Mouse (Mus musculus) liver, postnatal 0 days (tissue): ENCODE results near the gene Sav1. TPM values are rescaled to one million over a fixed set of nuclear protein-coding genes. Genes with fewer than 3 reads are reported as not detected.
A peak's percentile ranks its signal among the peaks of the same experiment; 100 is the strongest.

Source experiments
- ATAC-seq: fragments of 200-750 bp; cut with Nextera tagmentation; 2 replicates; pipeline ENCODE4 v1.8.0; 2017; ENCODE audit warnings: mild to moderate bottlenecking, moderate library complexity
- DNase-seq: peaks from one replicate; pipeline ENCODE4 v3.0.0-alpha.2; 2016
- H3K27ac ChIP-seq: fragments of 300-500 bp; sonication (generic); 2 replicates; pipeline ENCODE4 v1.5.1; 2014; ENCODE audit warnings: antibody characterized with exemption, moderate library complexity, mild to moderate bottlenecking, low read depth
- H3K27me3 ChIP-seq: fragments of 300-500 bp; sonication (generic); 2 replicates; pipeline ENCODE4 v1.6.1; 2014; ENCODE audit warnings: low read length, control low read depth, mixed read lengths; ENCODE audit not compliant: insufficient read depth
- H3K36me3 ChIP-seq: fragments of 300-500 bp; sonication (generic); replicated peaks from 2 replicates; pipeline ENCODE4 v1.6.1; 2014; ENCODE audit warnings: mild to moderate bottlenecking, control low read depth, low read length, moderate library complexity, mixed read lengths; ENCODE audit not compliant: insufficient read depth
- H3K4me1 ChIP-seq: fragments of 300-500 bp; sonication (generic); 2 replicates; pipeline ENCODE4 v1.6.1; 2014; ENCODE audit warnings: antibody characterized with exemption, mild to moderate bottlenecking, control low read depth; ENCODE audit not compliant: insufficient read depth
- H3K4me2 ChIP-seq: fragments of 300-500 bp; sonication (generic); 2 replicates; pipeline ENCODE4 v1.6.1; 2014; ENCODE audit warnings: low read depth, mild to moderate bottlenecking, low read length, moderate library complexity, mixed read lengths
- H3K4me3 ChIP-seq: fragments of 300-500 bp; sonication (generic); 2 replicates; pipeline ENCODE4 v1.5.1; 2014; ENCODE audit warnings: low read depth, low read length
- H3K9ac ChIP-seq: fragments of 300-500 bp; sonication (generic); replicated peaks from 2 replicates; pipeline ENCODE4 v1.6.1; 2014; ENCODE audit warnings: mild to moderate bottlenecking, moderate library complexity
- H3K9me3 ChIP-seq: fragments of 300-500 bp; sonication (generic); 2 replicates; pipeline ENCODE4 v1.6.1; 2016; ENCODE audit warnings: mild to moderate bottlenecking, control low read depth, low read length, mixed read lengths
- CTCF ChIP-seq: sonication (generic); IDR thresholded peaks from 2 replicates; pipeline ENCODE4 v1.5.1; 2016; ENCODE audit warnings: antibody characterized with exemption, low read depth
- EP300 ChIP-seq: IDR thresholded peaks from 2 replicates; pipeline ENCODE4 v1.6.1; 2016; ENCODE audit warnings: antibody characterized with exemption, low read depth, mild to moderate bottlenecking
- WGBS: fragments of 180-500 bp; shearing (Covaris S2); extraction: QIAGEN DNeasy Blood & Tissue Kit; methylation state at CpG from one replicate; pipeline ENCODE4 v1.1.7; 2014; ENCODE audit not compliant: insufficient replicate concordance; 5-methylcytosine and 5-hydroxymethylcytosine counted together
- polyA plus RNA-seq: library from polyadenylated mRNA; unstranded; fragments of >200 nt; fragmentation: Nextera tagmentation; extraction: Ambion mirVana; gene quantifications from 2 replicates; pipeline ENCODE4 v1.2.1, GENCODE M21; 2015

The Sav1 gene
- polyA plus RNA-seq, 1 experiment from 2014 or later, result 3.6 TPM

DNA sequence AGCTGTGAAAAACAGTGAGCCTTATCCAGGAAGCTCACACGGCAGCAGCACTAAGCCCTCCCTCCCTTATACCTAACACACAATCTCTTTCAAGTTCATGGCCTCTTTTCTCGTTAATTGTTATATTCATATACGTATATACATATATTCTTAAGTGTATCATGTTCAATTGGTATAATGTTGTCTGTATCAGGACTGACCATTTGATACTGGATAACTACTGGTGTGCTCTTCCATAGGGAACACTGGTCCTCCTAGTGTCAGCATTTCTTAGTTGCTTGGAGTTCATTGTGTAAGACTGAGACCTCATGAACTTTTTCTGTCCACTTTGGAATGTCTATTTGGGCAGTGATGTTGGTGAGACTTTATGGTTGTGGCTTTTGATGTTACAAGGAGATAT lies 63.7 kb downstream of the Sav1 start:
- Histone ChIP-seq H3K4me2 (no peak overlapping the region), H3K27me3 (no peaks in the 10 kb centered on the region), H3K36me3 (no peaks in the 10 kb centered on the region), H3K27ac (no peak overlapping the region), H3K9ac (no peak overlapping the region), H3K4me3 (no peak overlapping the region), H3K9me3 (no peaks in the 10 kb centered on the region), H3K4me1 (peaks cover 5% of the 10 kb centered on the region)
- no peak for ATAC-seq
- DNase-seq, result no peak
- TF ChIP-seq CTCF (no peak), EP300 (no peak)
- 52% methylated on average over 3 of the region's 3 CpGs for WGBS

DNA sequence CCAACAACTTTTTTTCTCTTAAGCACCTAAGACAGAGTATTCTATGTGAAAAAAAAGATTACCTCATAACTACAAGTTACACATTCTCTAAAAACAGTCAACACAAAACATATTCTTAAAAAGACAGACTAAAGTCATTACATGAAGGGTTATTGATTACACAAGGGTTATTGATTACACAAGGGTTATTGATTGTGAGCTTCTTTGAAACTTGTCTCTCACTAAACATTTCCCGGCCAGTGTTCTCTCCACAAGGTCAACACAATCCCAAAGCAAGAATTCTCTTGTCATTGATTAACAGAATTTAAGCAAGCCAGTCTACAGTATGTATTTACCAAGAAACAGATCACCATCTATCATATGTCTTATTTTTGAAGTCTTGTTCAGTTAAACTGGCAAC lies 64.7 kb downstream of the Sav1 start:
- H3K9ac ChIP-seq, result no peak overlapping the region
- H3K4me3 ChIP-seq, result no peak overlapping the region
- no peaks in the 10 kb centered on the region for H3K36me3 ChIP-seq
- peak; percentile 14; the same call in 1 of the 2 replicates for ATAC-seq
- H3K4me1 ChIP-seq, result peaks cover 5% of the 10 kb centered on the region
- H3K27ac ChIP-seq, result peak overlapping the region; percentile 52; the same call in 1 of the 2 replicates
- no peak for DNase-seq
- H3K4me2 ChIP-seq, result no peak overlapping the region
- TF ChIP-seq CTCF (no peak), EP300 (no peak)
- 62% methylated on average over 1 of the region's 1 CpGs for WGBS
- no peaks in the 10 kb centered on the region for H3K27me3 ChIP-seq
- H3K9me3 ChIP-seq, result no peaks in the 10 kb centered on the region

DNA sequence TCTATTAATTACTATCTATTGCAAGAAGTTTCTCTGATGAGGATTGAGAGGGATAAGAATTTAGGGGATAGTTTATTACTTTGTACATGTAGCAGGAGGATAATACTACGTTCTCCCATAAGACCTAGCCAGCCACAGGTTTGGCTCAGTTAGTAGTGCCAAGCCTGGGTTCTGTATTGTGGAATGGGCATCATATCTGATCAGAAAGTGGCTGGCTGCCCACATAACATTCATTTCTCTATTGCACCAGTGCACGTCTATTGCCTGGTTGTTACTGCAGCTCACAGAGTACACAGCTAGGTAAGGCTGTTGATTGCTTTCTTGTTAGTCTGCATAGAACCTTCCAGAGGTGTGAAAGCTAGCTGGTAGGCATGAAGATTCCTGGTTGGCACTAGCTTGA lies 68.9 kb downstream of the Sav1 start:
- TF ChIP-seq EP300 (no peak), CTCF (no peak)
- Histone ChIP-seq H3K4me1 (no peaks in the 10 kb centered on the region), H3K9ac (no peak overlapping the region), H3K27ac (no peak overlapping the region), H3K27me3 (no peaks in the 10 kb centered on the region), H3K4me3 (no peak overlapping the region), H3K9me3 (no peaks in the 10 kb centered on the region), H3K36me3 (no peaks in the 10 kb centered on the region), H3K4me2 (no peak overlapping the region)
- WGBS, result 66% methylated on average over 2 of the region's 2 CpGs
- ATAC-seq (no peak), DNase-seq (no peak)

Other genes starting within 250 kb of the Sav1 start
- 1.8 and 2.2 TPM in 2 replicates for gene Cdkl1, start 195.7 kb downstream of the Sav1 start, polyA plus RNA-seq
- 1.0 and 1.1 TPM in 2 replicates for gene Atl1, start 94.4 kb downstream of the Sav1 start, polyA plus RNA-seq
- gene Map4k5, start 93.8 kb downstream of the Sav1 start, polyA plus RNA-seq, result 11.7 and 11.8 TPM in 2 replicates
- 1.9 and 2.9 TPM in 2 replicates for gene Nin, start 126.7 kb upstream of the Sav1 start, polyA plus RNA-seq
- not detected in 2 replicates for gene Abhd12b, start 167.1 kb upstream of the Sav1 start, polyA plus RNA-seq
- gene Pygl, start 244.5 kb upstream of the Sav1 start, polyA plus RNA-seq, result 104 and 114 TPM in 2 replicates